Mouse (Mus musculus) heart, embryonic 14.5 days (tissue): ENCODE data around the gene Olfr342. TPM values are rescaled to one million over a fixed set of nuclear protein-coding genes. Genes with fewer than 3 reads are reported as not detected.

Source experiments
- ATAC-seq: fragments of 200-750 bp; cut with Nextera tagmentation; 2 replicates; pipeline ENCODE4 v1.8.0; 2017; ENCODE audit warnings: low read depth, moderate TSS enrichment; ENCODE audit not compliant: insufficient number of reproducible peaks, insufficient read depth, low FRiP score
- H3K27ac ChIP-seq, 2 experiments: fragments of 200-500 bp in 1 of 2; fragments of 300-500 bp in 1 of 2; sonication (generic) in 1 of 2; replicated peaks in 1 of 2; 2 replicates each; pipeline ENCODE4 v1.5.1; 2012 to 2014; ENCODE audit warnings: low read depth in 2 of 2, low read length in 2 of 2, control low read depth in 1 of 2, mild to moderate bottlenecking in 1 of 2, mixed read lengths in 1 of 2; ENCODE audit not compliant: control insufficient read depth in 1 of 2, insufficient read depth in 1 of 2
- H3K27me3 ChIP-seq: fragments of 300-500 bp; sonication (generic); 2 replicates; pipeline ENCODE4 v1.6.1; 2014; ENCODE audit warnings: mild to moderate bottlenecking, low read length, control low read depth; ENCODE audit not compliant: control insufficient read depth, insufficient read depth
- H3K36me3 ChIP-seq: fragments of 300-500 bp; sonication (generic); 2 replicates; pipeline ENCODE4 v1.6.1; 2014; ENCODE audit warnings: mild to moderate bottlenecking, control low read depth, low read length, mixed read lengths; ENCODE audit not compliant: control insufficient read depth, insufficient read depth
- H3K4me1 ChIP-seq, 2 experiments: fragments of 200-500 bp in 1 of 2; fragments of 300-500 bp in 1 of 2; sonication (generic) in 1 of 2; 2 replicates each; pipeline ENCODE4 v1.6.1; 2012 to 2014; ENCODE audit warnings: low read length in 2 of 2, control low read depth in 1 of 2, mixed read lengths in 1 of 2; ENCODE audit not compliant: control insufficient read depth in 2 of 2, insufficient read depth in 2 of 2
- H3K4me2 ChIP-seq: fragments of 300-500 bp; sonication (generic); 2 replicates; pipeline ENCODE4 v1.6.1; 2014; ENCODE audit warnings: mild to moderate bottlenecking, low read length
- H3K4me3 ChIP-seq, 2 experiments: fragments of 200-500 bp in 1 of 2; fragments of 300-500 bp in 1 of 2; sonication (generic) in 1 of 2; 2 replicates each; pipeline ENCODE4 v1.5.1; 2012 to 2014; ENCODE audit warnings: low read length in 2 of 2, mild to moderate bottlenecking in 2 of 2, control low read depth in 1 of 2, low read depth in 1 of 2, moderate library complexity in 1 of 2; ENCODE audit not compliant: control insufficient read depth in 1 of 2, insufficient read depth in 1 of 2
- H3K9ac ChIP-seq: fragments of 300-500 bp; sonication (generic); 2 replicates; pipeline ENCODE4 v1.6.1; 2014; ENCODE audit warnings: mild to moderate bottlenecking, low read length
- H3K9me3 ChIP-seq: fragments of 300-500 bp; sonication (generic); 2 replicates; pipeline ENCODE4 v1.6.1; 2016; ENCODE audit warnings: low read length, control low read depth; ENCODE audit not compliant: control insufficient read depth
- WGBS: fragments of 180-500 bp; shearing (Covaris S2); extraction: QIAGEN DNeasy Blood & Tissue Kit; methylation state at CpG from one replicate; pipeline ENCODE4 v1.1.7; 2014; 5-methylcytosine and 5-hydroxymethylcytosine counted together
- polyA plus RNA-seq: library from polyadenylated mRNA; unstranded; fragments of >200 nt; fragmentation: Nextera tagmentation; extraction: Ambion mirVana; gene quantifications from 2 replicates; pipeline ENCODE4 v1.2.1, GENCODE M21; 2014

Gene Olfr342
- not detected in 2 replicates for polyA plus RNA-seq

DNA sequence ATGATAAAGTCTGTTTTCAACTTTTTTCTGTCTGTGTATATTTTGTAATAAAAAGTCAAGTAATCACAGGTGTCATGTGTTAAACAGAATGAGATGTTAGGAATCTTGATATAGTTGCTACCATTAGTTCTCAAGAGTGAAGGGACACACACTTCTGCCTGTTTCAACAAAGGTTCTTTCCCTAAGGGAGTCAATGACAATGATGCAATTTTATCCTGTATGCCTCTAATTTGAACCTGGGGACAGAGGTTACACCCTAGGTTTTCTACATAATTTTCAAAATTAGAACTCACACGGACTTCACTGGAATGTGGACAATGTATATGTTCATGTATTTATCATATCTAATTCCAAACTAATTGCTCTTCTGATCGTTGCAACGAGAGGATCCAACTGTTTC, at the start of gene Olfr342:
TSS of gene Olfr342 (plus strand) at position 301 of the 400 bp plus-strand sequence.
- no peak within 1 kb of the TSS for H3K4me2 ChIP-seq
- H3K9ac ChIP-seq: no peak within 1 kb of the TSS
- ATAC-seq: no peak
- no peak within 1 kb of the TSS for H3K27ac ChIP-seq
- no peaks in the 10 kb centered on the region for H3K4me1 ChIP-seq
- H3K9me3 ChIP-seq: peaks cover 13% of the 10 kb centered on the region; the same call in 1 of the 2 replicates
- 56% methylated on average over 3 of the region's 3 CpGs for WGBS
- no peak within 1 kb of the TSS for H3K4me3 ChIP-seq
- H3K36me3 ChIP-seq: no peaks in the 10 kb centered on the region
- H3K27me3 ChIP-seq: no peaks in the 10 kb centered on the region

DNA sequence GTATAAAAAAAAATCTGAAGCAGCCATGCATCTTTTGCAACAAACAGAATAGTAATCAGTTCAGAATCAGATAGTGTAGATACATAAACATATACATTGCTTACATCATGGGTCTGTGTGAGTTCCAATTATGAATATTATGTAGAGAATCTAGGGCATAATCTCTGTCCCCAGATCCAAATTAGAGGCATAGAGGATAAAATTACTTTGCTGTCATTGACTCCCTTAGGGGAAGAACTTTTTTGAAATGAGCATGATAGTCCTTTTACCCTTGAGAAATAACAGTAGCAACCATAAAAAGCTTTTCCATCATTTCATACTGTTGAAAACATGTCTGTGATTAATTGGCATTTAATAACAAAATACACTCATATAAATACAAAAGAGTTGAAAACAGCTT, 42.4 kb upstream of the Olfr342 start, which contains the start of gene Olfr341:
TSS of gene Olfr341 (minus strand) at position 101 of the 400 bp plus-strand sequence.
- Histone ChIP-seq H3K36me3 (no peaks in the 10 kb centered on the region), H3K4me2 (no peak within 1 kb of the TSS), H3K27ac (no peak within 1 kb of the TSS), H3K27me3 (no peaks in the 10 kb centered on the region), H3K4me1 (no peaks in the 10 kb centered on the region), H3K9me3 (0 out of 2 replicates have a peak, but pooled peaks cover 4% of the 10 kb centered on the region), H3K4me3 (no peak within 1 kb of the TSS), H3K9ac (no peak within 1 kb of the TSS)
- no peak for ATAC-seq

DNA sequence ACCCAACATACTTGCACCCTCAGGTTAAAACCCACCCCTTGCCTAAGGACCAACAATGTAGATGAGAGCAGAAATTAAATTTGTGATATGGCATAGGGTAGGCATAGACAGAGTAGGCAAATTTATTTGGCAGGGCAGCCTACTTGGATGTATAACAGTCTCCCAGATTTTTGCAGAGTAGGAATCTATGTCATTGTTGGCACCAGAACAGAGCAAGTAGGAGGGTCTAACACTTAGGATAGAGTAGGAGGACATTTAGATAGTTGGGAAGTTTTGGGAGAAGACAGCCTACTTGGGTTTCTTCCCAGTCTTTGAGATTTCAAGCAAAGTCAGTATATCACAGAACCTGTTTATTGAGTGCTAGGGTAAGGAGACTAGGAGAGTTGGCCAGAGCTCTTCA, 40.4 kb downstream of the Olfr342 start:
- H3K9me3 ChIP-seq: 0 out of 2 replicates have a peak, but pooled peaks cover 8% of the 10 kb centered on the region
- no peaks in the 10 kb centered on the region for H3K4me1 ChIP-seq
- no peaks in the 10 kb centered on the region for H3K27me3 ChIP-seq
- no peak overlapping the region for H3K9ac ChIP-seq
- H3K36me3 ChIP-seq: no peaks in the 10 kb centered on the region
- H3K27ac ChIP-seq: no peak overlapping the region
- H3K4me2 ChIP-seq: no peak overlapping the region
- no peak for ATAC-seq
- H3K4me3 ChIP-seq: no peak overlapping the region

DNA sequence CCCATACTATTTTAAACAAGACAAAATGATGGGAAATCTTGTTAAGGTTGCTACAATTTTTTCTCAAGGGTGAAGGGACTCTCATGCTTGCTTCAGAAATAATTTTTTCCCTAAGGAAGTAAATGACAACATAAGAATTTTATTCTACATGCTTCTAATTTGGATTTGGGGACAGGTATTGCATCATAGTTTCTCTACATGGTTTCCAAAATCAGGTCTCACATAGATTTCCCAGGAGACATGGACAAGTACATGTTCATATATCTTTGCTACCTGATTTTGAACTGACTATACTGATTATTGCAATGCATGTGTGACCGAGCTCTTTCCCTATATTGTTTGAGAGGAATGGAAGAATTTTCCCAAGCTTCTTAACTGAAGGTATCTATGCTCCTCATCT, 41.6 kb downstream of the Olfr342 start, which contains the start of gene Olfr344:
TSS of gene Olfr344 (plus strand) at position 301 of the 400 bp plus-strand sequence.
- Histone ChIP-seq H3K9ac (no peak within 1 kb of the TSS), H3K4me2 (no peak within 1 kb of the TSS), H3K9me3 (0 out of 2 replicates have a peak, but pooled peaks cover 8% of the 10 kb centered on the region), H3K4me1 (no peaks in the 10 kb centered on the region), H3K27ac (no peak within 1 kb of the TSS), H3K4me3 (no peak within 1 kb of the TSS), H3K27me3 (no peaks in the 10 kb centered on the region), H3K36me3 (no peaks in the 10 kb centered on the region)
- ATAC-seq: no peak
- 66% methylated on average over 1 of the region's 1 CpGs for WGBS

DNA sequence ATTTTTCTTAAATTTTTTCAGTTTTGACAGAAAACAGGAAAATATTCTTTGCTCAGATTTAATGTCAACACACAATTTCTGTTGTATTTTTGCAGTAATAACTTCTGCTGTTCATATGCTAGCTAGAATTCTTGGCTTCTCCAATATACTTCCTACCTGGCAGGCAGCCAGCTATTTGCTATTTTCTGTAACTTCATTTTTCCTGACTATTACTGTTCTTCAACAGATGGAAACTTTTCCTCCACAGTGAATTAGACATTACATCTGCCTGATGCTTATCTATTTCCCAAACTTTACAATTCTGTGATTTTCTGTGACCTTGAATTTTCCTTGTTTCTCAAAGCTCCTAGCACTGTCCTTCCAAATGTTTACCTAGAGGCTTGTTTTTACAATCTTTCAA, 42.2 kb downstream of the Olfr342 start:
- no peak overlapping the region for H3K27ac ChIP-seq
- H3K27me3 ChIP-seq: no peaks in the 10 kb centered on the region
- no peaks in the 10 kb centered on the region for H3K4me1 ChIP-seq
- no peak overlapping the region for H3K9ac ChIP-seq
- H3K4me3 ChIP-seq: no peak overlapping the region
- no peak for ATAC-seq
- 0 out of 2 replicates have a peak, but pooled peaks cover 8% of the 10 kb centered on the region for H3K9me3 ChIP-seq
- H3K4me2 ChIP-seq: no peak overlapping the region
- no peaks in the 10 kb centered on the region for H3K36me3 ChIP-seq

DNA sequence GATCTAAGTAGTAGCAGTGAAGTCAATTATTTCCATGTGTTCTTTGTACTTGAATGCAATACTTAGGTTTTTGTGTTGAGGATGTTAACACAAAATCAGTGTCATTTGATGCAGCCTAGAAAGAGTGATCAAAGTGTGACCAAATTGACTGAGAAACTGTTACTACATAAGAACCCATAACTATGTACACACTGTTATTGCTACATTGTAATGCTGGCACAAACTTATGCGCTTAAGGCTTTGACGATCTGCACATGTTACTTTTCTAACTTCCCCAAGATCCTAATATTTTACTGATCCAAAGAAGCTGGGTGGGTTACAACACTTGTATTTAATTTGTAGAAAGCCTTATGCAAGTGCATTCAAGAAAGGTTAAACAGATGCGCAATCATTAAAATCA, 43.0 kb downstream of the Olfr342 start:
- Histone ChIP-seq H3K4me2 (no peak overlapping the region), H3K4me3 (no peak overlapping the region), H3K9ac (no peak overlapping the region), H3K27me3 (no peaks in the 10 kb centered on the region), H3K4me1 (no peaks in the 10 kb centered on the region), H3K27ac (no peak overlapping the region), H3K9me3 (0 out of 2 replicates have a peak, but pooled peaks cover 8% of the 10 kb centered on the region), H3K36me3 (no peaks in the 10 kb centered on the region)
- no peak for ATAC-seq
- WGBS: 89% methylated on average over 3 of the region's 3 CpGs

Other genes starting within 250 kb of the Olfr342 start
- not detected in 2 replicates for gene Olfr338, start 151.5 kb upstream of the Olfr342 start, polyA plus RNA-seq
- not detected in 2 replicates for gene Olfr339, start 106.1 kb upstream of the Olfr342 start, polyA plus RNA-seq
- not detected in 2 replicates for gene Olfr340, start 72.4 kb upstream of the Olfr342 start, polyA plus RNA-seq
- not detected in 2 replicates for gene Olfr341, start 42.5 kb upstream of the Olfr342 start, polyA plus RNA-seq
- gene Olfr344, start 41.7 kb downstream of the Olfr342 start, polyA plus RNA-seq: not detected in 2 replicates
- not detected in 2 replicates for gene Olfr345, start 115.0 kb downstream of the Olfr342 start, polyA plus RNA-seq
- gene Olfr346, start 160.8 kb downstream of the Olfr342 start, polyA plus RNA-seq: not detected in 2 replicates
- not detected in 2 replicates for gene Olfr347, start 206.9 kb downstream of the Olfr342 start, polyA plus RNA-seq